Comparison of ENCODE assay signal across 11 mouse cellular contexts in genomic region chr14:124195806-124196205, GRCm38 (mm10).
DNase-seq lines count a peak whose midpoint lies in the region; ATAC-seq and TF ChIP-seq lines count a peak whose summit lies in the region.
"Had no signal": no experiment of that assay in that cellular context is flagged by ENCODE, and none has a peak within 500 bp of the region (broad histone marks: within the 10 kb centered on the region; RNA-seq: fewer than 3 reads in every experiment).

No protein-coding gene starts in this region.

- peak; percentile 66 for ATAC-seq in forebrain, embryonic 15.5 days (replicated peaks)
- no peak for ATAC-seq in forebrain, embryonic 11.5 days (replicated peaks; ENCODE audit: low FRiP score)
- peak; percentile 65; the same call in 1 of the 2 replicates for ATAC-seq in cerebellum, adult (ENCODE audit: insufficient number of reproducible peaks, low FRiP score, low TSS enrichment)
- ATAC-seq in hindbrain, embryonic 15.5 days (ENCODE audit: low FRiP score, low read depth), result 0 out of 2 replicates have a peak, but pooled peaks have one; percentile 38
- ATAC-seq in midbrain, postnatal 0 days (ENCODE audit: low FRiP score), result no peak
- ATAC-seq: activated CD4-positive, CD25-positive, alpha-beta regulatory T cell, adult 4 months; liver, postnatal 0 days had no signal

- peak; percentile 74 for TF ChIP-seq CTCF in midbrain, postnatal 0 days (IDR thresholded peaks at IDR 0.05)

- H3K36me3 ChIP-seq in forebrain, embryonic 15.5 days, result no peaks in the 10 kb centered on the region
- H3K36me3 ChIP-seq in forebrain, embryonic 11.5 days (ENCODE audit: control insufficient read depth, insufficient read depth, low read length), result no peaks in the 10 kb centered on the region
- no peaks in the 10 kb centered on the region for H3K36me3 ChIP-seq in hindbrain, embryonic 15.5 days
- H3K36me3 ChIP-seq in midbrain, postnatal 0 days (ENCODE audit: insufficient read depth, low read length), result no peaks in the 10 kb centered on the region
- H3K36me3 ChIP-seq: embryonic facial prominence, embryonic 15.5 days had no signal

- H3K27me3 ChIP-seq in forebrain, embryonic 15.5 days, result 0 out of 2 replicates have a peak, but pooled peaks cover 5% of the 10 kb centered on the region
- H3K27me3 ChIP-seq in forebrain, embryonic 11.5 days (ENCODE audit: control insufficient read depth, insufficient read depth, low read length), result 0 out of 2 replicates have a peak, but pooled peaks cover 3% of the 10 kb centered on the region
- 0 out of 2 replicates have a peak, but pooled peaks cover 3% of the 10 kb centered on the region for H3K27me3 ChIP-seq in hindbrain, embryonic 15.5 days
- no peaks in the 10 kb centered on the region for H3K27me3 ChIP-seq in midbrain, postnatal 0 days (ENCODE audit: insufficient read depth, low read length)

- H3K4me1 ChIP-seq in forebrain, embryonic 15.5 days, result peaks cover 22% of the 10 kb centered on the region
- no peaks in the 10 kb centered on the region; the same call in 1 of the 2 replicates for H3K4me1 ChIP-seq in forebrain, embryonic 11.5 days (replicated peaks; ENCODE audit: control insufficient read depth, insufficient read depth, low read length)
- peaks cover 19% of the 10 kb centered on the region for H3K4me1 ChIP-seq in hindbrain, embryonic 15.5 days (replicated peaks)
- H3K4me1 ChIP-seq in midbrain, postnatal 0 days (ENCODE audit: insufficient read depth, low read length), result 0 out of 2 replicates have a peak, but pooled peaks cover 3% of the 10 kb centered on the region

- 10% methylated on average over 7 of the region's 7 CpGs for WGBS in forebrain, embryonic 15.5 days
- WGBS in forebrain, embryonic 11.5 days, result 23% methylated on average over 7 of the region's 7 CpGs
- WGBS in hindbrain, embryonic 15.5 days, result 14% methylated on average over 7 of the region's 7 CpGs
- WGBS in midbrain, postnatal 0 days, result 6% methylated on average over 7 of the region's 7 CpGs

- no peak overlapping the region for H3K9ac ChIP-seq in forebrain, embryonic 15.5 days (replicated peaks)
- no peak overlapping the region for H3K9ac ChIP-seq in forebrain, embryonic 11.5 days (ENCODE audit: low read length)
- H3K9ac ChIP-seq in hindbrain, embryonic 15.5 days, result 0 out of 2 replicates have a peak overlapping the region, but pooled peaks have one; percentile 18
- H3K9ac ChIP-seq in midbrain, postnatal 0 days (replicated peaks; ENCODE audit: low read length, poor library complexity, severe bottlenecking), result no peak overlapping the region
- H3K9ac ChIP-seq: embryonic facial prominence, embryonic 15.5 days; liver, postnatal 0 days had no signal

- peak overlapping the region; percentile 32 for H3K4me2 ChIP-seq in forebrain, embryonic 15.5 days (replicated peaks)
- H3K4me2 ChIP-seq in forebrain, embryonic 11.5 days (ENCODE audit: low read depth, low read length, severe bottlenecking), result no peak overlapping the region
- H3K4me2 ChIP-seq in hindbrain, embryonic 15.5 days, result peak overlapping the region; percentile 48
- peak overlapping the region; percentile 23 for H3K4me2 ChIP-seq in midbrain, postnatal 0 days (ENCODE audit: low read depth, low read length, poor library complexity, severe bottlenecking)
- H3K4me2 ChIP-seq: embryonic facial prominence, embryonic 15.5 days had no signal

- no peaks in the 10 kb centered on the region for H3K9me3 ChIP-seq in forebrain, embryonic 15.5 days
- no peaks in the 10 kb centered on the region for H3K9me3 ChIP-seq in forebrain, embryonic 11.5 days (ENCODE audit: control insufficient read depth, low read length)
- H3K9me3 ChIP-seq in hindbrain, embryonic 15.5 days, result no peaks in the 10 kb centered on the region
- no peaks in the 10 kb centered on the region for H3K9me3 ChIP-seq in midbrain, postnatal 0 days (ENCODE audit: low read length)
- H3K9me3 ChIP-seq: embryonic facial prominence, embryonic 15.5 days had no signal

- DNase-seq in forebrain, embryonic 11.5 days (ENCODE audit: low spot score), result no peak
- DNase-seq in midbrain, postnatal 0 days (ENCODE audit: low spot score), result peak; percentile 83
- no peak for DNase-seq in lung, postnatal 4 days
- DNase-seq in thymus, adult 18-20 months, result no peak
- DNase-seq in kidney, postnatal 10 days, result no peak
- DNase-seq: liver, postnatal 0 days had no signal

- peak overlapping the region; percentile 21; the same call in 1 of the 2 replicates for H3K27ac ChIP-seq in forebrain, embryonic 15.5 days (replicated peaks)
- H3K27ac ChIP-seq in forebrain, embryonic 11.5 days (ENCODE audit: low read depth, low read length), result no peak overlapping the region
- H3K27ac ChIP-seq in hindbrain, embryonic 15.5 days (replicated peaks), result peak overlapping the region; percentile 52
- H3K27ac ChIP-seq in midbrain, postnatal 0 days (ENCODE audit: low read depth, low read length), result no peak overlapping the region
- H3K27ac ChIP-seq: embryonic facial prominence, embryonic 15.5 days had no signal

- H3K4me3 ChIP-seq in forebrain, embryonic 15.5 days, result 0 out of 2 replicates have a peak overlapping the region, but pooled peaks have one; percentile 13
- no peak overlapping the region for H3K4me3 ChIP-seq in forebrain, embryonic 11.5 days (ENCODE audit: low read depth, low read length)
- peak overlapping the region; percentile 9; the same call in 1 of the 2 replicates for H3K4me3 ChIP-seq in hindbrain, embryonic 15.5 days
- peak overlapping the region; percentile 6; the same call in 1 of the 2 replicates for H3K4me3 ChIP-seq in midbrain, postnatal 0 days (ENCODE audit: low read depth, low read length)
- H3K4me3 ChIP-seq: embryonic facial prominence, embryonic 15.5 days had no signal

Comparison
In these comparisons a context has a peak if more than half of its experiments do, and no peak if none do; other contexts are left out.
1. ATAC-seq: peak in forebrain, embryonic 15.5 days (single experiment), cerebellum, adult (single experiment) and hindbrain, embryonic 15.5 days (single experiment); none in forebrain, embryonic 11.5 days (single experiment) and midbrain, postnatal 0 days (single experiment).
2. H3K27ac ChIP-seq: peak in forebrain, embryonic 15.5 days (single experiment) and hindbrain, embryonic 15.5 days (single experiment); none in forebrain, embryonic 11.5 days (single experiment) and midbrain, postnatal 0 days (single experiment).